ENCODE assay signal across 8 mouse cellular contexts in the genomic region with DNA sequence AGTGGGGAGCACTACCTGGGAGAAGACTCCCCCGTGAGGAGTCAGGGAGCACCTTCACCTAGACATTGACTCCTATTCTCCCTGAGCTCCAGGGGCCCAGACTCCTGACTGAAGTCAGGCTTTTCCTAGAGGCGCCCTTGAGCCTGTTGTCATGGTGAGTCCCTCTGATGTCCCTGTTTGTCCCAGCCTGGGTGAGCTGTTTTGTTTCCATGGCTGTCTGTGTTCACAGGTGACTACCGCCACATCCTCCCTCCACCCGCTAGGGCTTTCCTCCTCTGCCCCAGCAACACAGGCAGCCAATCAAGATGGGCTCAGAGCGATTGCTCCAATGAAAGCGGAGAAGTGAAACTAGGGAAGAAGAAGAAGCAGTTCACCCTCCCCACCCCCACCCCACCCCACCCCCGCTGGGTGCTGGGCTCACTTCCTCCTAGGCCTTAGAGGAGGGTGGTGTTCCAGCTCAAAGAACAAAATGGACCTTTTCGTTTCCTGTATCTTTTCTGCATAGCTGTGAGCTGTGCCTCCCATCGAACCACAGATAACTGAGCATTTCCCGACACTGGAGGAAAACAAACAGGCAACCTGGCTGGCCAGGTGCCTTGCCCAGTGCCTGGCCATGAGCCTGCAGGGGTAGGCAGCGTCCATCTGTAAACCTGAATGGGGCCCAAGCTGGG. TPM values are rescaled to one million over a fixed set of nuclear protein-coding genes. Genes with fewer than 3 reads are reported as not detected.
A peak's percentile ranks its signal among the peaks of the same experiment; 100 is the strongest.
DNase-seq lines count a peak whose midpoint lies in the region; ATAC-seq and TF ChIP-seq lines count a peak whose summit lies in the region.

No protein-coding gene starts in this region.

- peak; percentile 76 for ATAC-seq in forebrain, embryonic 15.5 days (replicated peaks)
- peak; percentile 75 for ATAC-seq in hindbrain, embryonic 13.5 days (ENCODE audit: low FRiP score)
- ATAC-seq in lung, postnatal 0 days = peak; percentile 81

- peak; percentile 63 for DNase-seq in adrenal gland, postnatal 25 days
- DNase-seq in layer of hippocampus, postnatal 10 days (ENCODE audit: low spot score in 2 of 2) = peak; percentile 63 to 69
- DNase-seq in lung, postnatal 0 days (ENCODE audit: low spot score) = peak; percentile 96
- peak; percentile 50 for DNase-seq in retina, embryonic 14.5 days (ENCODE audit: low spot score)
- DNase-seq in thymus, postnatal 25 days = peak; percentile 90

- WGBS in forebrain, embryonic 15.5 days = 27% methylated on average over 11 of the region's 11 CpGs
- 30% methylated on average over 11 of the region's 11 CpGs for WGBS in hindbrain, embryonic 13.5 days
- 36% methylated on average over 9 of the region's 11 CpGs for WGBS in lung, postnatal 0 days

- no peak for TF ChIP-seq CTCF in ES-Bruce4 (IDR thresholded peaks at IDR 0.05; ENCODE audit: low read depth, low read length)
- peak; percentile 20; the same call in 1 of the 2 replicates for TF ChIP-seq CTCF in lung, postnatal 0 days (IDR thresholded peaks at IDR 0.05)

- H3K27me3 ChIP-seq in ES-Bruce4 (ENCODE audit: control insufficient read depth, insufficient read depth, low read length, poor library complexity, severe bottlenecking) = no peaks in the 10 kb centered on the region
- H3K27me3 ChIP-seq in forebrain, embryonic 15.5 days = peaks cover 5% of the 10 kb centered on the region; the same call in 1 of the 2 replicates
- peaks cover 18% of the 10 kb centered on the region for H3K27me3 ChIP-seq in hindbrain, embryonic 13.5 days
- no peaks in the 10 kb centered on the region for H3K27me3 ChIP-seq in lung, postnatal 0 days (replicated peaks; ENCODE audit: insufficient read depth, low read length)

- H3K27ac ChIP-seq in ES-Bruce4 (ENCODE audit: insufficient read depth, low read length) = peak overlapping the region; percentile 71
- peak overlapping the region; percentile 51 for H3K27ac ChIP-seq in forebrain, embryonic 15.5 days (replicated peaks)
- peak overlapping the region; percentile 87 for H3K27ac ChIP-seq in hindbrain, embryonic 13.5 days
- H3K27ac ChIP-seq in lung, postnatal 0 days (ENCODE audit: low read length) = peak overlapping the region; percentile 87

- no peak for TF ChIP-seq POLR2A in ES-Bruce4 (IDR thresholded peaks at IDR 0.05; ENCODE audit: insufficient read depth, low read length)

- H3K36me3 ChIP-seq in ES-Bruce4 (ENCODE audit: control insufficient read depth, insufficient read depth, low read length, poor library complexity, severe bottlenecking) = peaks cover 19% of the 10 kb centered on the region
- no peaks in the 10 kb centered on the region for H3K36me3 ChIP-seq in forebrain, embryonic 15.5 days
- H3K36me3 ChIP-seq in hindbrain, embryonic 13.5 days = peaks cover 8% of the 10 kb centered on the region
- H3K36me3 ChIP-seq in lung, postnatal 0 days (ENCODE audit: insufficient read depth, low read length) = peaks cover 17% of the 10 kb centered on the region

- H3K9me3 ChIP-seq in ES-Bruce4 (replicated peaks; ENCODE audit: control insufficient read depth, insufficient read depth, low read length, poor library complexity, severe bottlenecking) = no peaks in the 10 kb centered on the region
- H3K9me3 ChIP-seq in forebrain, embryonic 15.5 days = no peaks in the 10 kb centered on the region
- H3K9me3 ChIP-seq in hindbrain, embryonic 13.5 days = no peaks in the 10 kb centered on the region
- no peaks in the 10 kb centered on the region for H3K9me3 ChIP-seq in lung, postnatal 0 days (ENCODE audit: low read length)

- peak overlapping the region; percentile 36 for H3K4me3 ChIP-seq in ES-Bruce4 (ENCODE audit: low read depth, low read length)
- H3K4me3 ChIP-seq in forebrain, embryonic 15.5 days = no peak overlapping the region
- no peak overlapping the region for H3K4me3 ChIP-seq in hindbrain, embryonic 13.5 days
- peak overlapping the region; percentile 57 for H3K4me3 ChIP-seq in lung, postnatal 0 days (ENCODE audit: low read depth, low read length)

- peaks cover 2% of the 10 kb centered on the region for H3K4me1 ChIP-seq in ES-Bruce4 (ENCODE audit: control insufficient read depth, insufficient read depth, low read length)
- peaks cover 27% of the 10 kb centered on the region for H3K4me1 ChIP-seq in forebrain, embryonic 15.5 days
- peaks cover 46% of the 10 kb centered on the region for H3K4me1 ChIP-seq in hindbrain, embryonic 13.5 days (replicated peaks)
- peaks cover 5% of the 10 kb centered on the region; the same call in 1 of the 2 replicates for H3K4me1 ChIP-seq in lung, postnatal 0 days (ENCODE audit: insufficient read depth, low read depth, low read length)

- 0 out of 2 replicates have a peak, but pooled peaks have one; percentile 64 for TF ChIP-seq EP300 in ES-Bruce4 (IDR thresholded peaks at IDR 0.05; ENCODE audit: insufficient read depth, low read depth, low read length)
- 0 out of 2 replicates have a peak, but pooled peaks have one; percentile 18 for TF ChIP-seq EP300 in lung, postnatal 0 days (IDR thresholded peaks at IDR 0.05)

- H3K4me2 ChIP-seq in forebrain, embryonic 15.5 days (replicated peaks) = peak overlapping the region; percentile 22
- H3K4me2 ChIP-seq in hindbrain, embryonic 13.5 days = peak overlapping the region; percentile 70
- H3K4me2 ChIP-seq in lung, postnatal 0 days (replicated peaks; ENCODE audit: low read depth, low read length) = peak overlapping the region; percentile 83

- peak overlapping the region; percentile 22 for H3K9ac ChIP-seq in ES-Bruce4 (ENCODE audit: low read depth, poor library complexity, severe bottlenecking)
- H3K9ac ChIP-seq in forebrain, embryonic 15.5 days (replicated peaks) = no peak overlapping the region
- 0 out of 2 replicates have a peak overlapping the region, but pooled peaks have one; percentile 29 for H3K9ac ChIP-seq in hindbrain, embryonic 13.5 days
- peak overlapping the region; percentile 1; the same call in 1 of the 2 replicates for H3K9ac ChIP-seq in lung, postnatal 0 days (replicated peaks; ENCODE audit: low read depth)

RNA-seq across cellular contexts. Expression of gene Ucp2, which starts 2.6 kb away (rescaled TPM):
- polyA plus RNA-seq in ES-Bruce4 (2011; ENCODE audit: insufficient read depth, insufficient read length, low read depth, missing spikeins) = 162 and 171 TPM in 2 replicates
- total RNA-seq in adrenal gland, postnatal 25 days (2021) = 142 and 190 TPM in 2 replicates
- 47.4 and 48.4 TPM in 2 replicates for polyA plus RNA-seq in forebrain, embryonic 15.5 days (2015; fragmentation: Nextera tagmentation; extraction: Ambion mirVana)
- 75.2 and 78.6 TPM in 2 replicates for polyA plus RNA-seq in hindbrain, embryonic 13.5 days (2015; fragmentation: Nextera tagmentation; extraction: Ambion mirVana)
- total RNA-seq in layer of hippocampus, postnatal 10 days (2021) = 10 to 100 TPM; 58.2 to 66.6 TPM
- 528 and 617 TPM in 2 replicates for polyA plus RNA-seq in lung, postnatal 0 days (2015; fragmentation: Nextera tagmentation; extraction: Ambion mirVana)

RNA-seq across cellular contexts. Expression of gene Dnajb13, which starts 19.0 kb away (rescaled TPM):
- 0.39 TPM in 1 of 2 replicates, not detected in the other for polyA plus RNA-seq in ES-Bruce4 (2011; ENCODE audit: insufficient read depth, insufficient read length, low read depth, missing spikeins)
- not detected in 2 replicates for total RNA-seq in adrenal gland, postnatal 25 days (2021)
- 2.6 and 4.9 TPM in 2 replicates for polyA plus RNA-seq in forebrain, embryonic 15.5 days (2015; fragmentation: Nextera tagmentation; extraction: Ambion mirVana)
- 4.4 and 8.5 TPM in 2 replicates for polyA plus RNA-seq in hindbrain, embryonic 13.5 days (2015; fragmentation: Nextera tagmentation; extraction: Ambion mirVana)
- under 1 TPM; 0.50 to 0.87 TPM for total RNA-seq in layer of hippocampus, postnatal 10 days (2021)
- polyA plus RNA-seq in lung, postnatal 0 days (2015; fragmentation: Nextera tagmentation; extraction: Ambion mirVana) = 13.7 and 13.8 TPM in 2 replicates

RNA-seq across cellular contexts. Expression of gene Ucp3, which starts 22.9 kb away (rescaled TPM):
- not detected in 2 replicates for polyA plus RNA-seq in ES-Bruce4 (2011; ENCODE audit: insufficient read depth, insufficient read length, low read depth, missing spikeins)
- total RNA-seq in adrenal gland, postnatal 25 days (2021) = 24.6 and 30.5 TPM in 2 replicates
- not detected in 2 replicates for polyA plus RNA-seq in forebrain, embryonic 15.5 days (2015; fragmentation: Nextera tagmentation; extraction: Ambion mirVana)
- polyA plus RNA-seq in hindbrain, embryonic 13.5 days (2015; fragmentation: Nextera tagmentation; extraction: Ambion mirVana) = not detected in 2 replicates
- 1 to 10 TPM in 1 of 2 experiments, under 1 TPM in 1; 0.65 to 1.3 TPM for total RNA-seq in layer of hippocampus, postnatal 10 days (2021)
- polyA plus RNA-seq in lung, postnatal 0 days (2015; fragmentation: Nextera tagmentation; extraction: Ambion mirVana) = 0.08 and 0.15 TPM in 2 replicates

RNA-seq across cellular contexts. Expression of gene Coa4, which starts 41.2 kb away (rescaled TPM):
- 9.2 and 14.6 TPM in 2 replicates for polyA plus RNA-seq in ES-Bruce4 (2011; ENCODE audit: insufficient read depth, insufficient read length, low read depth, missing spikeins)
- 11.5 and 11.7 TPM in 2 replicates for total RNA-seq in adrenal gland, postnatal 25 days (2021)
- polyA plus RNA-seq in forebrain, embryonic 15.5 days (2015; fragmentation: Nextera tagmentation; extraction: Ambion mirVana) = 14.1 and 14.9 TPM in 2 replicates
- polyA plus RNA-seq in hindbrain, embryonic 13.5 days (2015; fragmentation: Nextera tagmentation; extraction: Ambion mirVana) = 15.8 and 17.2 TPM in 2 replicates
- total RNA-seq in layer of hippocampus, postnatal 10 days (2021) = 1 to 10 TPM; 5.9 to 6.9 TPM
- 17.0 and 18.2 TPM in 2 replicates for polyA plus RNA-seq in lung, postnatal 0 days (2015; fragmentation: Nextera tagmentation; extraction: Ambion mirVana)

Comparison
In these comparisons a context has a peak if more than half of its experiments do, and no peak if none do; other contexts are left out.
1. H3K4me3 ChIP-seq: peak in ES-Bruce4 (single experiment) and lung, postnatal 0 days (single experiment); none in forebrain, embryonic 15.5 days (single experiment) and hindbrain, embryonic 13.5 days (single experiment).
2. H3K4me2 ChIP-seq: peak in every context shown above with its lines; median percentile 83 in lung, postnatal 0 days; 70 in hindbrain, embryonic 13.5 days; 22 in forebrain, embryonic 15.5 days.
3. Peak in every context shown above with its lines, with median percentiles within 50 percentile points of each other: H3K27ac ChIP-seq, DNase-seq and ATAC-seq.